In the genomic region with DNA sequence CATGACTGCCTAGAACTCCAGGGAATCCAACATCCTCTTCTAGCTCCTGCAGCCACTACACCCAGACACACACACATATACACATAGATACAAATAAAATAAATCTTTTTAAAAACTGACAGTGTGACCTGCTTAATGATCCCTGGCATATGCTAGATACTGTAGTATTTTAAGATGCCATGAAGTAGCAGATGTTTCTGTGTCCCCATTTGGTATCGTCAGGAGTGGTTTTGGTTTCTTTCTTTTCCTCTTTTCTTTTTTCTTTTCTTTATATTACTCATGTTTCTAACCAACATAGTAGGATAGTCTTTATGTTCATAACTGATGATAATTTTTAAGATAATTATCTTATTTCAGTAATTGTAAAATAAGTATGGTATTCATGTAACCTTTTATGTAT, we compare ENCODE assay signal across 26 mouse cellular contexts. TPM values are rescaled to one million over a fixed set of nuclear protein-coding genes. Genes with fewer than 3 reads are reported as not detected.
DNase-seq lines count a peak whose midpoint lies in the region; ATAC-seq and TF ChIP-seq lines count a peak whose summit lies in the region.
"Had no signal": no experiment of that assay in that cellular context is flagged by ENCODE, and none has a peak within 500 bp of the region (broad histone marks: within the 10 kb centered on the region; RNA-seq: fewer than 3 reads in every experiment).

No protein-coding gene starts in this region.

- H3K27ac ChIP-seq in liver, embryonic 12.5 days: peak overlapping the region; percentile 57
- H3K27ac ChIP-seq in liver, embryonic 14.5 days: peak overlapping the region; percentile 47
- no peak overlapping the region for H3K27ac ChIP-seq in liver, embryonic 11.5 days (ENCODE audit: low read depth, low read length)
- H3K27ac ChIP-seq in liver, embryonic 15.5 days (replicated peaks): peak overlapping the region; percentile 67
- H3K27ac ChIP-seq: embryonic facial prominence, embryonic 13.5 days; embryonic facial prominence, embryonic 15.5 days; forebrain, embryonic 10.5 days; forebrain, embryonic 12.5 days had no signal

- H3K9ac ChIP-seq in liver, embryonic 12.5 days: peak overlapping the region; percentile 31; the same call in 1 of the 2 replicates
- no peak overlapping the region for H3K9ac ChIP-seq in liver, embryonic 14.5 days (replicated peaks)
- no peak overlapping the region for H3K9ac ChIP-seq in liver, embryonic 11.5 days (ENCODE audit: low read depth, low read length)
- no peak overlapping the region for H3K9ac ChIP-seq in liver, embryonic 15.5 days
- H3K9ac ChIP-seq: embryonic facial prominence, embryonic 13.5 days; embryonic facial prominence, embryonic 15.5 days; forebrain, embryonic 12.5 days had no signal

- peaks cover 35% of the 10 kb centered on the region for H3K36me3 ChIP-seq in liver, embryonic 12.5 days
- H3K36me3 ChIP-seq in liver, embryonic 14.5 days (replicated peaks; ENCODE audit: control insufficient read depth, insufficient read depth, low read depth): peaks cover 18% of the 10 kb centered on the region
- H3K36me3 ChIP-seq in liver, embryonic 11.5 days (ENCODE audit: control insufficient read depth, insufficient read depth, low read length): no peaks in the 10 kb centered on the region
- H3K36me3 ChIP-seq in liver, embryonic 15.5 days (replicated peaks): peaks cover 19% of the 10 kb centered on the region
- H3K36me3 ChIP-seq: embryonic facial prominence, embryonic 13.5 days; embryonic facial prominence, embryonic 15.5 days; forebrain, embryonic 10.5 days; forebrain, embryonic 12.5 days had no signal

- no peak for TF ChIP-seq CTCF in liver, embryonic 14.5 days (IDR thresholded peaks at IDR 0.05; ENCODE audit: low read depth)

- no peak for TF ChIP-seq EP300 in liver, embryonic 14.5 days (IDR thresholded peaks at IDR 0.05; ENCODE audit: low read depth)

- WGBS in liver, embryonic 12.5 days (ENCODE audit: insufficient replicate concordance): 84% methylated on average over 1 of the region's 1 CpGs
- WGBS in liver, embryonic 14.5 days (ENCODE audit: insufficient replicate concordance): 83% methylated on average over 1 of the region's 1 CpGs
- WGBS in liver, embryonic 11.5 days: 92% methylated on average over 1 of the region's 1 CpGs
- WGBS in liver, embryonic 15.5 days (ENCODE audit: insufficient replicate concordance): 90% methylated on average over 1 of the region's 1 CpGs

- H3K4me1 ChIP-seq in liver, embryonic 12.5 days: peaks cover 92% of the 10 kb centered on the region
- H3K4me1 ChIP-seq in liver, embryonic 14.5 days (replicated peaks; ENCODE audit: control insufficient read depth in 2 of 2, insufficient read depth in 2 of 2, low read length in 1 of 2): peaks cover 77 to 78% of the 10 kb centered on the region in 2 experiments
- peaks cover 59% of the 10 kb centered on the region for H3K4me1 ChIP-seq in liver, embryonic 11.5 days (replicated peaks; ENCODE audit: control insufficient read depth, insufficient read depth, low read length)
- H3K4me1 ChIP-seq in liver, embryonic 15.5 days (replicated peaks): peaks cover 89% of the 10 kb centered on the region
- H3K4me1 ChIP-seq: forebrain, embryonic 10.5 days; forebrain, embryonic 12.5 days had no signal

- no peak for DNase-seq in liver
- DNase-seq in liver, embryonic 14.5 days (ENCODE audit: low read depth in 3 of 3, low spot score in 3 of 3): no peak
- DNase-seq in liver, embryonic 11.5 days (ENCODE audit: low spot score): no peak
- DNase-seq in neural tube, embryonic 10.5 days (ENCODE audit: extremely low spot score, low spot score): no peak
- DNase-seq in cerebellum, postnatal 14 days: no peak
- DNase-seq: adrenal gland, adult 8-10 months; adrenal gland, postnatal 14 days; adrenal gland, postnatal 36 days; cerebellum, adult 11-12 months; cerebellum, adult 2 months; cerebellum, adult 9-10 months; cerebellum, postnatal 10 days; cerebellum, postnatal 36 days; embryo, embryonic 11 days had no signal

- no peak overlapping the region for H3K4me3 ChIP-seq in liver, embryonic 12.5 days
- H3K4me3 ChIP-seq in liver, embryonic 14.5 days (ENCODE audit: insufficient read depth in 1 of 2, low read depth in 2 of 2, low read length in 2 of 2): no peak overlapping the region
- H3K4me3 ChIP-seq in liver, embryonic 11.5 days (ENCODE audit: low read depth, low read length): no peak overlapping the region
- no peak overlapping the region for H3K4me3 ChIP-seq in liver, embryonic 15.5 days (replicated peaks)
- H3K4me3 ChIP-seq: embryonic facial prominence, embryonic 13.5 days; embryonic facial prominence, embryonic 15.5 days; erythroblast, embryonic 14.5 days; forebrain, embryonic 10.5 days; forebrain, embryonic 12.5 days had no signal

- ATAC-seq in liver, embryonic 12.5 days: no peak
- no peak for ATAC-seq in liver, embryonic 14.5 days (ENCODE audit: insufficient read depth)
- no peak for ATAC-seq in liver, embryonic 11.5 days (replicated peaks; ENCODE audit: low FRiP score)
- ATAC-seq in liver, embryonic 15.5 days (ENCODE audit: insufficient read depth): no peak
- ATAC-seq: activated CD4-positive, CD25-positive, alpha-beta regulatory T cell, adult 4 months; forebrain, embryonic 14.5 days; forebrain, embryonic 16.5 days; Patski had no signal

- peak overlapping the region; percentile 24; the same call in 1 of the 2 replicates for H3K4me2 ChIP-seq in liver, embryonic 12.5 days
- H3K4me2 ChIP-seq in liver, embryonic 14.5 days (ENCODE audit: low read depth): peak overlapping the region; percentile 38
- no peak overlapping the region for H3K4me2 ChIP-seq in liver, embryonic 11.5 days
- H3K4me2 ChIP-seq in liver, embryonic 15.5 days: peak overlapping the region; percentile 17; the same call in 1 of the 2 replicates
- H3K4me2 ChIP-seq: embryonic facial prominence, embryonic 13.5 days; embryonic facial prominence, embryonic 15.5 days; forebrain, embryonic 12.5 days had no signal

- H3K9me3 ChIP-seq in liver, embryonic 12.5 days (replicated peaks): no peaks in the 10 kb centered on the region
- no peaks in the 10 kb centered on the region for H3K9me3 ChIP-seq in liver, embryonic 14.5 days (ENCODE audit: control insufficient read depth, low read length)
- no peaks in the 10 kb centered on the region for H3K9me3 ChIP-seq in liver, embryonic 11.5 days (ENCODE audit: control insufficient read depth, low read length)
- H3K9me3 ChIP-seq in liver, embryonic 15.5 days (replicated peaks): no peaks in the 10 kb centered on the region
- H3K9me3 ChIP-seq: embryonic facial prominence, embryonic 13.5 days; embryonic facial prominence, embryonic 15.5 days; forebrain, embryonic 10.5 days; forebrain, embryonic 12.5 days; G1E had no signal

- H3K27me3 ChIP-seq in liver, embryonic 12.5 days (replicated peaks): no peaks in the 10 kb centered on the region
- no peaks in the 10 kb centered on the region for H3K27me3 ChIP-seq in liver, embryonic 14.5 days (ENCODE audit: control insufficient read depth, insufficient read depth, low read length)
- H3K27me3 ChIP-seq in liver, embryonic 11.5 days (replicated peaks; ENCODE audit: control insufficient read depth, insufficient read depth, low read length): no peaks in the 10 kb centered on the region
- no peaks in the 10 kb centered on the region for H3K27me3 ChIP-seq in liver, embryonic 15.5 days
- H3K27me3 ChIP-seq: embryonic facial prominence, embryonic 13.5 days; embryonic facial prominence, embryonic 15.5 days; forebrain, embryonic 12.5 days; Patski had no signal

RNA-seq across cellular contexts. Expression of a gene that starts 29.0 kb away (rescaled TPM):
- polyA plus RNA-seq in liver, embryonic 12.5 days (2016; fragmentation: Nextera tagmentation; extraction: Ambion mirVana): 59.6 and 66.2 TPM in 2 replicates
- 20.2 and 30.5 TPM in 2 replicates for polyA plus RNA-seq in liver, embryonic 14.5 days (2012; rRNA removed)
- 41.2 and 44.0 TPM in 2 replicates for polyA plus RNA-seq in liver, embryonic 14.5 days (2014; fragmentation: Nextera tagmentation; extraction: Ambion mirVana)
- 40.4 and 44.8 TPM in 2 replicates for polyA plus RNA-seq in liver, embryonic 11.5 days (2014; fragmentation: Nextera tagmentation; extraction: Ambion mirVana)
- polyA plus RNA-seq in liver, embryonic 15.5 days (2015; fragmentation: Nextera tagmentation; extraction: Ambion mirVana): 34.0 and 34.2 TPM in 2 replicates
